Mouse (Mus musculus) liver, embryonic 14.5 days (tissue): ENCODE measurements around the gene Zfpl1. TPM values are rescaled to one million over a fixed set of nuclear protein-coding genes. Genes with fewer than 3 reads are reported as not detected.

Experiments used
- ATAC-seq: fragments of 200-750 bp; cut with Nextera tagmentation; 2 replicates; pipeline ENCODE4 v1.8.0; 2017; ENCODE audit warnings: moderate number of reproducible peaks, mild to moderate bottlenecking, moderate library complexity; ENCODE audit not compliant: insufficient read depth
- DNase-seq, 3 experiments: peaks; one replicate each; pipeline ENCODE4 v3.0.0-alpha.2; 2012 to 2013; ENCODE audit warnings: low read depth in 3 of 3, low spot score in 3 of 3
- H3K27ac ChIP-seq: fragments of 300-500 bp; sonication (generic); 2 replicates; pipeline ENCODE4 v1.5.1; 2014; ENCODE audit warnings: moderate library complexity, mild to moderate bottlenecking, control low read depth, inconsistent platforms
- H3K27me3 ChIP-seq: fragments of 300-500 bp; sonication (generic); 2 replicates; pipeline ENCODE4 v1.6.1; 2014; ENCODE audit warnings: mild to moderate bottlenecking, low read length, moderate library complexity; ENCODE audit not compliant: control insufficient read depth, insufficient read depth
- H3K36me3 ChIP-seq: fragments of 300-500 bp; sonication (generic); replicated peaks from 2 replicates; pipeline ENCODE4 v1.6.1; 2014; ENCODE audit warnings: low read depth; ENCODE audit not compliant: control insufficient read depth, insufficient read depth
- H3K4me1 ChIP-seq, 2 experiments: fragments of 200-500 bp in 1 of 2; fragments of 300-500 bp in 1 of 2; sonication (generic) in 1 of 2; replicated peaks; 2 replicates each; pipeline ENCODE4 v1.6.1; 2012 to 2014; ENCODE audit warnings: antibody characterized with exemption in 1 of 2, inconsistent platforms in 1 of 2, low read length in 1 of 2; ENCODE audit not compliant: control insufficient read depth in 2 of 2, insufficient read depth in 2 of 2
- H3K4me2 ChIP-seq: fragments of 300-500 bp; sonication (generic); 2 replicates; pipeline ENCODE4 v1.6.1; 2014; ENCODE audit warnings: low read depth, mild to moderate bottlenecking, control low read depth, moderate library complexity
- H3K4me3 ChIP-seq, 2 experiments: fragments of 200-500 bp in 1 of 2; fragments of 300-500 bp in 1 of 2; sonication (generic) in 1 of 2; 2 replicates each; pipeline ENCODE4 v1.5.1; 2012 to 2014; ENCODE audit warnings: low read depth in 2 of 2, low read length in 2 of 2, mild to moderate bottlenecking in 2 of 2, control low read depth in 1 of 2, inconsistent platforms in 1 of 2, moderate library complexity in 1 of 2; ENCODE audit not compliant: insufficient read depth in 1 of 2
- H3K9ac ChIP-seq: fragments of 300-500 bp; sonication (generic); replicated peaks from 2 replicates; pipeline ENCODE4 v1.6.1; 2014; ENCODE audit warnings: mild to moderate bottlenecking, control low read depth, moderate library complexity
- H3K9me3 ChIP-seq: fragments of 300-500 bp; sonication (generic); 2 replicates; pipeline ENCODE4 v1.6.1; 2016; ENCODE audit warnings: low read length, mixed read lengths; ENCODE audit not compliant: control insufficient read depth
- CTCF ChIP-seq: IDR thresholded peaks from 2 replicates; pipeline ENCODE4 v1.5.1; 2016; ENCODE audit warnings: antibody characterized with exemption, low read depth, control low read depth
- EP300 ChIP-seq: IDR thresholded peaks from 2 replicates; pipeline ENCODE4 v1.6.1; 2016; ENCODE audit warnings: antibody characterized with exemption, low read depth
- WGBS: fragments of 180-500 bp; shearing (Covaris S2); extraction: QIAGEN DNeasy Blood & Tissue Kit; methylation state at CpG from one replicate; pipeline ENCODE4 v1.1.7; 2014; ENCODE audit not compliant: insufficient replicate concordance; 5-methylcytosine and 5-hydroxymethylcytosine counted together
- microRNA-seq: library from miRNA; unstranded; fragments of <30 nt; microRNA quantifications from one replicate; pipeline ENCODE4, GENCODE M21; 2016
- polyA plus RNA-seq, 2 experiments: library from polyadenylated mRNA; depleted of rRNA in 1 of 2; stranded (reverse) in 1 of 2; unstranded in 1 of 2; fragments of >200 nt; fragmentation: Nextera tagmentation in 1 of 2; extraction: Ambion mirVana in 1 of 2; gene quantifications; 2 replicates each; pipeline versions ENCODE4 v1.2.1 to v1.2.3; 2012 to 2014

Gene Zfpl1
- polyA plus RNA-seq, 2 experiments = 18.1 to 20.8 TPM

GRCm38 (mm10) chr19:6040002-6040401 is 44.8 kb downstream of the Zfpl1 start:
- Histone ChIP-seq H3K4me2 (no peak overlapping the region), H3K27ac (no peak overlapping the region), H3K9me3 (no peaks in the 10 kb centered on the region), H3K9ac (no peak overlapping the region), H3K4me1 (peaks cover 0 to 8% of the 10 kb centered on the region in 2 experiments; a peak in 2 of 4 replicates), H3K4me3 (no peak overlapping the region), H3K27me3 (no peaks in the 10 kb centered on the region), H3K36me3 (no peaks in the 10 kb centered on the region)
- no peak for ATAC-seq
- DNase-seq = no peak
- TF ChIP-seq CTCF (peak; percentile 24; the same call in 1 of the 2 replicates), EP300 (no peak)

GRCm38 (mm10) chr19:6038326-6038725 is 46.4 kb downstream of the Zfpl1 start:
- H3K36me3 ChIP-seq = no peaks in the 10 kb centered on the region
- H3K27me3 ChIP-seq = no peaks in the 10 kb centered on the region
- H3K4me2 ChIP-seq = no peak overlapping the region
- 55% methylated on average over 7 of the region's 7 CpGs for WGBS
- no peak overlapping the region for H3K27ac ChIP-seq
- H3K4me3 ChIP-seq = no peak overlapping the region
- H3K4me1 ChIP-seq = peaks cover 0 to 7% of the 10 kb centered on the region in 2 experiments; a peak in 2 of 4 replicates
- TF ChIP-seq EP300 (no peak), CTCF (no peak)
- H3K9me3 ChIP-seq = no peaks in the 10 kb centered on the region
- ATAC-seq = no peak
- no peak for DNase-seq
- H3K9ac ChIP-seq = no peak overlapping the region

GRCm38 (mm10) chr19:6037695-6038094 is 47.1 kb downstream of the Zfpl1 start:
- no peak overlapping the region for H3K4me2 ChIP-seq
- H3K4me1 ChIP-seq = peaks cover 0 to 7% of the 10 kb centered on the region in 2 experiments; a peak in 2 of 4 replicates
- H3K9ac ChIP-seq = no peak overlapping the region
- TF ChIP-seq CTCF (no peak), EP300 (no peak)
- H3K27ac ChIP-seq = no peak overlapping the region
- no peaks in the 10 kb centered on the region for H3K36me3 ChIP-seq
- no peaks in the 10 kb centered on the region for H3K27me3 ChIP-seq
- H3K9me3 ChIP-seq = no peaks in the 10 kb centered on the region
- no peak for DNase-seq
- ATAC-seq = no peak
- no peak overlapping the region for H3K4me3 ChIP-seq

GRCm38 (mm10) chr19:6035966-6036585 is 48.7 kb downstream of the Zfpl1 start:
- no peak overlapping the region for H3K4me3 ChIP-seq
- H3K4me1 ChIP-seq = peaks cover 0 to 7% of the 10 kb centered on the region in 2 experiments; a peak in 2 of 4 replicates
- H3K36me3 ChIP-seq = no peaks in the 10 kb centered on the region
- ATAC-seq = no peak
- H3K9ac ChIP-seq = no peak overlapping the region
- H3K27me3 ChIP-seq = no peaks in the 10 kb centered on the region
- no peak for TF ChIP-seq EP300
- no peak for TF ChIP-seq CTCF
- DNase-seq = no peak
- 46% methylated on average over 9 of the region's 9 CpGs for WGBS
- no peaks in the 10 kb centered on the region for H3K9me3 ChIP-seq
- no peak overlapping the region for H3K27ac ChIP-seq
- H3K4me2 ChIP-seq = no peak overlapping the region

Small RNA genes lying within 50 kb of the gene (microRNA-seq; reads per million reads assigned to microRNA genes)
- gene Mir6988 = not detected

Other genes starting within 250 kb of the Zfpl1 start
- 5.9 and 6.7 TPM in 2 replicates for gene Frmd8, start 209.7 kb downstream of the Zfpl1 start, polyA plus RNA-seq (2012; rRNA removed)
- 6.6 and 8.4 TPM in 2 replicates for gene Frmd8, start 209.7 kb downstream of the Zfpl1 start, polyA plus RNA-seq (2014; fragmentation: Nextera tagmentation; extraction: Ambion mirVana)
- 5.3 and 5.8 TPM in 2 replicates for gene Slc25a45, start 207.1 kb downstream of the Zfpl1 start, polyA plus RNA-seq (2012; rRNA removed)
- gene Slc25a45, start 207.1 kb downstream of the Zfpl1 start, polyA plus RNA-seq (2014; fragmentation: Nextera tagmentation; extraction: Ambion mirVana) = 3.2 and 4.6 TPM in 2 replicates
- 2.2 and 2.4 TPM in 2 replicates for gene Tigd3, start 190.8 kb downstream of the Zfpl1 start, polyA plus RNA-seq (2012; rRNA removed)
- gene Tigd3, start 190.8 kb downstream of the Zfpl1 start, polyA plus RNA-seq (2014; fragmentation: Nextera tagmentation; extraction: Ambion mirVana) = 1.1 TPM in 2 replicates
- gene Dpf2, start 171.9 kb downstream of the Zfpl1 start, polyA plus RNA-seq (2012; rRNA removed) = 35.3 and 36.0 TPM in 2 replicates
- gene Dpf2, start 171.9 kb downstream of the Zfpl1 start, polyA plus RNA-seq (2014; fragmentation: Nextera tagmentation; extraction: Ambion mirVana) = 45.1 and 54.5 TPM in 2 replicates
- gene Cdc42ep2, start 160.1 kb downstream of the Zfpl1 start, polyA plus RNA-seq (2012; rRNA removed) = 2.2 and 2.3 TPM in 2 replicates
- 1.6 and 2.1 TPM in 2 replicates for gene Cdc42ep2, start 160.1 kb downstream of the Zfpl1 start, polyA plus RNA-seq (2014; fragmentation: Nextera tagmentation; extraction: Ambion mirVana)
- 60.9 and 66.4 TPM in 2 replicates for gene Pola2, start 120.8 kb downstream of the Zfpl1 start, polyA plus RNA-seq (2012; rRNA removed)
- 63.0 and 68.1 TPM in 2 replicates for gene Pola2, start 120.8 kb downstream of the Zfpl1 start, polyA plus RNA-seq (2014; fragmentation: Nextera tagmentation; extraction: Ambion mirVana)
- not detected in 2 replicates for gene Slc22a20, start 98.8 kb downstream of the Zfpl1 start, polyA plus RNA-seq (2012; rRNA removed)
- gene Slc22a20, start 98.8 kb downstream of the Zfpl1 start, polyA plus RNA-seq (2014; fragmentation: Nextera tagmentation; extraction: Ambion mirVana) = 0.08 TPM in 1 of 2 replicates, not detected in the other
- gene Capn1, start 69.1 kb downstream of the Zfpl1 start, polyA plus RNA-seq (2012; rRNA removed) = 25.4 and 28.0 TPM in 2 replicates
- 25.6 and 28.7 TPM in 2 replicates for gene Capn1, start 69.1 kb downstream of the Zfpl1 start, polyA plus RNA-seq (2014; fragmentation: Nextera tagmentation; extraction: Ambion mirVana)
- gene Syvn1, start 38.4 kb downstream of the Zfpl1 start, polyA plus RNA-seq (2012; rRNA removed) = 11.5 and 13.2 TPM in 2 replicates
- gene Syvn1, start 38.4 kb downstream of the Zfpl1 start, polyA plus RNA-seq (2014; fragmentation: Nextera tagmentation; extraction: Ambion mirVana) = 9.7 and 12.6 TPM in 2 replicates
- gene Mrpl49, start 27.2 kb downstream of the Zfpl1 start, polyA plus RNA-seq (2012; rRNA removed) = 22.0 and 29.6 TPM in 2 replicates
- 43.7 and 48.2 TPM in 2 replicates for gene Mrpl49, start 27.2 kb downstream of the Zfpl1 start, polyA plus RNA-seq (2014; fragmentation: Nextera tagmentation; extraction: Ambion mirVana)
- gene Fau, start 27.1 kb downstream of the Zfpl1 start, polyA plus RNA-seq (2012; rRNA removed) = 853 and 969 TPM in 2 replicates
- 593 and 639 TPM in 2 replicates for gene Fau, start 27.1 kb downstream of the Zfpl1 start, polyA plus RNA-seq (2014; fragmentation: Nextera tagmentation; extraction: Ambion mirVana)
- 15.8 and 17.9 TPM in 2 replicates for gene Znhit2, start 23.8 kb downstream of the Zfpl1 start, polyA plus RNA-seq (2012; rRNA removed)
- 19.3 and 20.4 TPM in 2 replicates for gene Znhit2, start 23.8 kb downstream of the Zfpl1 start, polyA plus RNA-seq (2014; fragmentation: Nextera tagmentation; extraction: Ambion mirVana)
- gene Tm7sf2, start 16.6 kb downstream of the Zfpl1 start, polyA plus RNA-seq (2012; rRNA removed) = 35.9 and 43.4 TPM in 2 replicates
- gene Tm7sf2, start 16.6 kb downstream of the Zfpl1 start, polyA plus RNA-seq (2014; fragmentation: Nextera tagmentation; extraction: Ambion mirVana) = 35.0 and 35.7 TPM in 2 replicates
- gene Vps51, start 7.7 kb downstream of the Zfpl1 start, polyA plus RNA-seq (2012; rRNA removed) = 20.7 and 21.9 TPM in 2 replicates
- 19.9 and 23.3 TPM in 2 replicates for gene Vps51, start 7.7 kb downstream of the Zfpl1 start, polyA plus RNA-seq (2014; fragmentation: Nextera tagmentation; extraction: Ambion mirVana)
- not detected in 2 replicates for gene Tmem262, start 4.9 kb downstream of the Zfpl1 start, polyA plus RNA-seq (2012; rRNA removed)
- not detected in 2 replicates for gene Tmem262, start 4.9 kb downstream of the Zfpl1 start, polyA plus RNA-seq (2014; fragmentation: Nextera tagmentation; extraction: Ambion mirVana)
- 0.16 and 0.17 TPM in 2 replicates for gene Gm28374, start 2.7 kb downstream of the Zfpl1 start, polyA plus RNA-seq (2012; rRNA removed)
- 0.33 and 0.38 TPM in 2 replicates for gene Gm28374, start 2.7 kb downstream of the Zfpl1 start, polyA plus RNA-seq (2014; fragmentation: Nextera tagmentation; extraction: Ambion mirVana)
- 17.6 and 23.1 TPM in 2 replicates for gene Cdca5, start within 50 bp of the Zfpl1 start, polyA plus RNA-seq (2012; rRNA removed)
- gene Cdca5, start within 50 bp of the Zfpl1 start, polyA plus RNA-seq (2014; fragmentation: Nextera tagmentation; extraction: Ambion mirVana) = 30.9 and 33.7 TPM in 2 replicates
- 0.68 TPM in 1 of 2 replicates, not detected in the other for gene AC131692.1, start 9.5 kb upstream of the Zfpl1 start, polyA plus RNA-seq (2012; rRNA removed)
- gene AC131692.1, start 9.5 kb upstream of the Zfpl1 start, polyA plus RNA-seq (2014; fragmentation: Nextera tagmentation; extraction: Ambion mirVana) = 0.22 TPM in 1 of 2 replicates, not detected in the other
- gene Naaladl1, start 20.8 kb upstream of the Zfpl1 start, polyA plus RNA-seq (2012; rRNA removed) = 4.3 and 6.4 TPM in 2 replicates
- gene Naaladl1, start 20.8 kb upstream of the Zfpl1 start, polyA plus RNA-seq (2014; fragmentation: Nextera tagmentation; extraction: Ambion mirVana) = 1.1 and 1.9 TPM in 2 replicates
- gene Sac3d1, start 33.7 kb upstream of the Zfpl1 start, polyA plus RNA-seq (2012; rRNA removed) = 18.4 and 25.5 TPM in 2 replicates
- 22.7 and 22.9 TPM in 2 replicates for gene Sac3d1, start 33.7 kb upstream of the Zfpl1 start, polyA plus RNA-seq (2014; fragmentation: Nextera tagmentation; extraction: Ambion mirVana)
- 39.6 and 41.8 TPM in 2 replicates for gene Snx15, start 43.3 kb upstream of the Zfpl1 start, polyA plus RNA-seq (2012; rRNA removed)
- gene Snx15, start 43.3 kb upstream of the Zfpl1 start, polyA plus RNA-seq (2014; fragmentation: Nextera tagmentation; extraction: Ambion mirVana) = 42.2 and 46.2 TPM in 2 replicates
- 0.35 and 0.57 TPM in 2 replicates for gene Batf2, start 56.0 kb upstream of the Zfpl1 start, polyA plus RNA-seq (2012; rRNA removed)
- 0.09 TPM in 1 of 2 replicates, not detected in the other for gene Batf2, start 56.0 kb upstream of the Zfpl1 start, polyA plus RNA-seq (2014; fragmentation: Nextera tagmentation; extraction: Ambion mirVana)
- 26.1 and 32.8 TPM in 2 replicates for gene Arl2, start 56.6 kb upstream of the Zfpl1 start, polyA plus RNA-seq (2012; rRNA removed)
- gene Arl2, start 56.6 kb upstream of the Zfpl1 start, polyA plus RNA-seq (2014; fragmentation: Nextera tagmentation; extraction: Ambion mirVana) = 22.4 and 27.5 TPM in 2 replicates
- not detected in 2 replicates for gene Majin, start 99.4 kb upstream of the Zfpl1 start, polyA plus RNA-seq (2012; rRNA removed)
- gene Majin, start 99.4 kb upstream of the Zfpl1 start, polyA plus RNA-seq (2014; fragmentation: Nextera tagmentation; extraction: Ambion mirVana) = not detected in 2 replicates
- gene Gpha2, start 141.4 kb upstream of the Zfpl1 start, polyA plus RNA-seq (2012; rRNA removed) = not detected in 2 replicates
- not detected in 2 replicates for gene Gpha2, start 141.4 kb upstream of the Zfpl1 start, polyA plus RNA-seq (2014; fragmentation: Nextera tagmentation; extraction: Ambion mirVana)
- 3.2 TPM in 2 replicates for gene Ppp2r5b, start 150.9 kb upstream of the Zfpl1 start, polyA plus RNA-seq (2012; rRNA removed)
- 2.4 and 2.5 TPM in 2 replicates for gene Ppp2r5b, start 150.9 kb upstream of the Zfpl1 start, polyA plus RNA-seq (2014; fragmentation: Nextera tagmentation; extraction: Ambion mirVana)
- gene Atg2a, start 156.7 kb upstream of the Zfpl1 start, polyA plus RNA-seq (2012; rRNA removed) = 5.0 and 5.4 TPM in 2 replicates
- gene Atg2a, start 156.7 kb upstream of the Zfpl1 start, polyA plus RNA-seq (2014; fragmentation: Nextera tagmentation; extraction: Ambion mirVana) = 4.1 and 4.4 TPM in 2 replicates
- gene Ehd1, start 191.8 kb upstream of the Zfpl1 start, polyA plus RNA-seq (2012; rRNA removed) = 65.3 and 81.6 TPM in 2 replicates
- 38.0 and 49.6 TPM in 2 replicates for gene Ehd1, start 191.8 kb upstream of the Zfpl1 start, polyA plus RNA-seq (2014; fragmentation: Nextera tagmentation; extraction: Ambion mirVana)
- gene Cdc42bpg, start 221.5 kb upstream of the Zfpl1 start, polyA plus RNA-seq (2012; rRNA removed) = 2.0 and 2.1 TPM in 2 replicates
- gene Cdc42bpg, start 221.5 kb upstream of the Zfpl1 start, polyA plus RNA-seq (2014; fragmentation: Nextera tagmentation; extraction: Ambion mirVana) = 0.32 and 0.33 TPM in 2 replicates